Comparison of ENCODE assay signal across 16 mouse cellular contexts in genomic region chr12:4706175-4706574, GRCm38 (mm10). TPM values are rescaled to one million over a fixed set of nuclear protein-coding genes. Genes with fewer than 3 reads are reported as not detected.
"Had no signal": no experiment of that assay in that cellular context is flagged by ENCODE, and none has a peak within 500 bp of the region (broad histone marks: within the 10 kb centered on the region; RNA-seq: fewer than 3 reads in every experiment).

No protein-coding gene starts in this region.

- H3K9me3 ChIP-seq: liver, embryonic 13.5 days; liver, embryonic 15.5 days; megakaryocyte, embryonic 14.5 days; midbrain, embryonic 13.5 days; midbrain, embryonic 15.5 days; neural tube, embryonic 12.5 days; stomach, embryonic 15.5 days had no signal

- ATAC-seq: liver, postnatal 0 days; midbrain, embryonic 13.5 days; midbrain, embryonic 15.5 days had no signal

- H3K27ac ChIP-seq: liver, embryonic 13.5 days; liver, embryonic 15.5 days; macrophage; midbrain, embryonic 13.5 days; midbrain, embryonic 15.5 days; neural tube, embryonic 12.5 days; stomach, embryonic 15.5 days; stomach, postnatal 0 days had no signal

- DNase-seq: liver, embryonic 13.5 days; right cerebral cortex, postnatal 14 days; thymus, adult 2 months; thymus, postnatal 25 days; thymus, postnatal 4 days had no signal

- H3K4me3 ChIP-seq: liver, embryonic 13.5 days; liver, embryonic 15.5 days; megakaryocyte, embryonic 14.5 days; midbrain, embryonic 13.5 days; midbrain, embryonic 15.5 days; neural tube, embryonic 12.5 days; stomach, embryonic 15.5 days had no signal

- H3K27me3 ChIP-seq: liver, embryonic 13.5 days; liver, embryonic 15.5 days; megakaryocyte, embryonic 14.5 days; midbrain, embryonic 13.5 days; midbrain, embryonic 15.5 days; neural tube, embryonic 12.5 days; stomach, embryonic 15.5 days had no signal

- H3K4me2 ChIP-seq: liver, embryonic 11.5 days; liver, embryonic 13.5 days; liver, embryonic 15.5 days; midbrain, embryonic 13.5 days; midbrain, embryonic 15.5 days; neural tube, embryonic 12.5 days; stomach, embryonic 15.5 days had no signal

- H3K9ac ChIP-seq: liver, embryonic 13.5 days; liver, embryonic 15.5 days; liver, postnatal 0 days; midbrain, embryonic 13.5 days; midbrain, embryonic 15.5 days; neural tube, embryonic 12.5 days; stomach, embryonic 15.5 days had no signal

- H3K4me1 ChIP-seq: liver, embryonic 13.5 days; liver, embryonic 15.5 days; midbrain, embryonic 13.5 days; midbrain, embryonic 15.5 days; neural tube, embryonic 12.5 days; stomach, embryonic 15.5 days had no signal

- H3K36me3 ChIP-seq: midbrain, embryonic 15.5 days had no signal

RNA-seq across cellular contexts. Expression of gene Fam228a, which starts 32.1 kb away (rescaled TPM):
- total RNA-seq: monocyte, adult 5-6 weeks had no signal
- polyA plus RNA-seq: macrophage had no signal
